22 mouse cellular contexts compared by ENCODE assay signal in genomic region chr2:105515326-105515725, GRCm38 (mm10).
"Had no signal": no experiment of that assay in that cellular context is flagged by ENCODE, and none has a peak within 500 bp of the region (broad histone marks: within the 10 kb centered on the region; RNA-seq: fewer than 3 reads in every experiment).

No protein-coding gene starts in this region.

- H3K9ac ChIP-seq: limb, embryonic 12.5 days; limb, embryonic 15.5 days; liver, embryonic 14.5 days; liver, postnatal 0 days; lung, embryonic 14.5 days; midbrain, embryonic 12.5 days; midbrain, embryonic 15.5 days; neural tube, embryonic 12.5 days; neural tube, embryonic 15.5 days had no signal

- H3K4me3 ChIP-seq: left cerebral cortex, adult 2 months; limb, embryonic 12.5 days; limb, embryonic 15.5 days; midbrain, embryonic 12.5 days; midbrain, embryonic 15.5 days; neural tube, embryonic 12.5 days; neural tube, embryonic 15.5 days had no signal

- ATAC-seq: liver, postnatal 0 days; lung, postnatal 0 days had no signal

- H3K4me2 ChIP-seq: limb, embryonic 12.5 days; limb, embryonic 15.5 days; liver, embryonic 11.5 days; lung, embryonic 14.5 days; midbrain, embryonic 12.5 days; midbrain, embryonic 15.5 days; neural tube, embryonic 12.5 days; neural tube, embryonic 15.5 days had no signal

- H3K27ac ChIP-seq: left cerebral cortex, adult 2 months; limb, embryonic 12.5 days; limb, embryonic 15.5 days; liver, embryonic 14.5 days; macrophage; midbrain, embryonic 12.5 days; midbrain, embryonic 15.5 days; neural tube, embryonic 12.5 days; neural tube, embryonic 15.5 days; stomach, postnatal 0 days had no signal

- H3K4me1 ChIP-seq: limb, embryonic 12.5 days; limb, embryonic 15.5 days had no signal

- H3K27me3 ChIP-seq: limb, embryonic 12.5 days; limb, embryonic 15.5 days; midbrain, embryonic 15.5 days; neural tube, embryonic 12.5 days had no signal

- H3K9me3 ChIP-seq: limb, embryonic 12.5 days; limb, embryonic 15.5 days; midbrain, embryonic 12.5 days; midbrain, embryonic 15.5 days; neural tube, embryonic 12.5 days; neural tube, embryonic 15.5 days had no signal

- DNase-seq: kidney, postnatal 36 days; layer of hippocampus, postnatal 36 days; liver, postnatal 0 days; lung, embryonic 14.5 days; right cerebral cortex, adult 18-20 months; right cerebral cortex, postnatal 14 days; right cerebral cortex, postnatal 4 days; thymus, adult 2 months; thymus, postnatal 14 days; thymus, postnatal 4 days had no signal

- H3K36me3 ChIP-seq: limb, embryonic 12.5 days; limb, embryonic 15.5 days; midbrain, embryonic 12.5 days; midbrain, embryonic 15.5 days; neural tube, embryonic 12.5 days; neural tube, embryonic 15.5 days had no signal
